Mouse (Mus musculus) hindbrain, postnatal 0 days (tissue): ENCODE measurements at regions not wholly inside any gene's neighbourhood (a gene's known extent, or its start where the extent isn't known, plus 50 kb on each side); places are given as distances from the start of the nearest gene placed in this dataset.

Experiments
- ATAC-seq: fragments of 200-750 bp; cut with Nextera tagmentation; 2 replicates; pipeline ENCODE4 v1.8.0; 2017; ENCODE audit warnings: mild to moderate bottlenecking, moderate TSS enrichment, moderate library complexity
- DNase-seq: peaks from one replicate; pipeline ENCODE4 v3.0.0-alpha.2; 2015; ENCODE audit warnings: low spot score
- H3K27ac ChIP-seq: fragments of 300-500 bp; sonication (generic); 2 replicates; pipeline ENCODE4 v1.5.1; 2014; ENCODE audit warnings: mild to moderate bottlenecking
- H3K27me3 ChIP-seq: fragments of 300-500 bp; sonication (generic); 2 replicates; pipeline ENCODE4 v1.6.1; 2014; ENCODE audit warnings: low read length, mixed read lengths; ENCODE audit not compliant: insufficient read depth
- H3K36me3 ChIP-seq: fragments of 300-500 bp; sonication (generic); 2 replicates; pipeline ENCODE4 v1.6.1; 2014; ENCODE audit warnings: low read length, mixed read lengths; ENCODE audit not compliant: insufficient read depth
- H3K4me1 ChIP-seq: fragments of 300-500 bp; sonication (generic); 2 replicates; pipeline ENCODE4 v1.6.1; 2014; ENCODE audit warnings: antibody characterized with exemption, low read length, mixed read lengths; ENCODE audit not compliant: insufficient read depth
- H3K4me2 ChIP-seq: fragments of 300-500 bp; sonication (generic); 2 replicates; pipeline ENCODE4 v1.6.1; 2014; ENCODE audit warnings: low read depth, mild to moderate bottlenecking, low read length, moderate library complexity, mixed read lengths
- H3K4me3 ChIP-seq: fragments of 300-500 bp; sonication (generic); 2 replicates; pipeline ENCODE4 v1.5.1; 2014; ENCODE audit warnings: low read length
- H3K9ac ChIP-seq: fragments of 300-500 bp; sonication (generic); replicated peaks from 2 replicates; pipeline ENCODE4 v1.6.1; 2014; ENCODE audit warnings: mild to moderate bottlenecking, low read length, moderate library complexity, mixed read lengths
- H3K9me3 ChIP-seq: fragments of 300-500 bp; sonication (generic); 2 replicates; pipeline ENCODE4 v1.6.1; 2016; ENCODE audit warnings: low read length, mixed read lengths
- CTCF ChIP-seq: IDR thresholded peaks from 2 replicates; pipeline ENCODE4 v1.5.1; 2016; ENCODE audit warnings: antibody characterized with exemption, control low read depth, low read depth
- WGBS: fragments of 180-500 bp; shearing (Covaris S2); extraction: QIAGEN DNeasy Blood & Tissue Kit; methylation state at CpG from one replicate; pipeline ENCODE4 v1.1.7; 2014; 5-methylcytosine and 5-hydroxymethylcytosine counted together

DNA sequence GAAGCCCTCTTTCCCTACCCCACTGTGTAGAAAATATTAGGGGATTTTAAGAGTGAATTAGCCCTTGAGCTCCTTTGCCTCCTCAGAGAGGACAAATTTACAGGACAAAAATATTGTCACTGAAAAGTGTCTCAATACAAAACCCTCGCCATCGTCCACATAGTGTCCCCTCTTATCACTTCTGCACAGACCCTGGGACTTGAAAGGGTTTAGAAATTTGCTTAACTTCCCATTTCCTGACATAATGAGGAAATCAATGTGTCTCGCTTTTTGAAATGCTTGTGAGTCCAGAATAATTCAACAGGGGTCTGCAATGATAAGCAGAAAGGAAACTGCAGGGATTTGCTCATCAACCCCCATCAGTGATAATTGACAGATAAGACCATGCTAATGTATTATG is 708.5 kb upstream of the Pfkp start:
- Histone ChIP-seq H3K27me3 (no peaks in the 10 kb centered on the region), H3K27ac (no peak overlapping the region), H3K9ac (no peak overlapping the region), H3K4me1 (no peaks in the 10 kb centered on the region), H3K4me3 (no peak overlapping the region), H3K4me2 (no peak overlapping the region), H3K36me3 (no peaks in the 10 kb centered on the region), H3K9me3 (no peaks in the 10 kb centered on the region)
- DNase-seq (no peak), ATAC-seq (no peak)
- 85% methylated on average over 3 of the region's 3 CpGs for WGBS
- no peak for TF ChIP-seq CTCF

GRCm38 (mm10) chr13:7373559-7373958 is 725.0 kb upstream of the Pfkp start:
- Histone ChIP-seq H3K27ac (no peak overlapping the region), H3K27me3 (no peaks in the 10 kb centered on the region), H3K4me2 (no peak overlapping the region), H3K4me3 (no peak overlapping the region), H3K9ac (no peak overlapping the region), H3K4me1 (no peaks in the 10 kb centered on the region), H3K36me3 (no peaks in the 10 kb centered on the region), H3K9me3 (no peaks in the 10 kb centered on the region)
- ATAC-seq (no peak), DNase-seq (no peak)
- TF ChIP-seq CTCF: no peak
- 38% methylated on average over 8 of the region's 8 CpGs for WGBS

DNA sequence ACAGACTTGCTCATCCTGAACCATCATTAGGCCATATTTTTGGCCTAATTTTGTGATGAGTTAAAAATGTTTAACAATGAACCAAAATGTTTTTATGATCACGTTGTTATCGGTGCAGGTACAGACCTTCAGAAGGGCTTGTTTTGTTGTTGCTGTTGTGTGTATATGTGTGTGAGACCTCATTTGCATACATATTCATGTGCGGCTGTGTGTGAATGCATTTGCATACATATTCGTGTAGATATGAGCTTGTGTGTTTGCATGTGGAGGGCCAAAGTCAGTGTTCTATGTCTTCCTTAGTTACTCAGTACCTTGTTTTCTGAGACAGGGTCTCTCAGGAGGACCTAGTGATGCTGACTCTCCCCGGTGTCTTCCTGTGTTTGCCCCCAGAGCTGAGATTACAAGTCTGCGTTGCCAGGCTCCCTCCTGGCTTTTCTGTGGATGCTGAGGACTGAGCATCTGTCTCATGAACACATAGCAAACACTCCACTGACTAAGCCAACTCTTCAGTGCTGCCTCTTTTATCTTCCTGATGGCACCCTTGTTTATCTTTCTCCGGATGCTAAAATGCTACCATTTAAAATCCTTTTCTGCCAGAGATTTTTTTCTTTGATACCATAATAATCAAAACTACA is 726.5 kb upstream of the Pfkp start:
- H3K9me3 ChIP-seq: no peaks in the 10 kb centered on the region
- no peak overlapping the region for H3K4me2 ChIP-seq
- no peak for ATAC-seq
- no peak overlapping the region for H3K4me3 ChIP-seq
- no peak overlapping the region for H3K27ac ChIP-seq
- H3K4me1 ChIP-seq: no peaks in the 10 kb centered on the region
- H3K9ac ChIP-seq: no peak overlapping the region
- DNase-seq: peak; percentile 35
- 47% methylated on average over 7 of the region's 7 CpGs for WGBS
- TF ChIP-seq CTCF: no peak
- H3K36me3 ChIP-seq: no peaks in the 10 kb centered on the region
- no peaks in the 10 kb centered on the region for H3K27me3 ChIP-seq

- TF ChIP-seq CTCF: no peak
- Histone ChIP-seq H3K9ac (no peak overlapping the region), H3K4me2 (no peak overlapping the region), H3K27ac (no peak overlapping the region), H3K36me3 (no peaks in the 10 kb centered on the region), H3K4me1 (no peaks in the 10 kb centered on the region), H3K27me3 (no peaks in the 10 kb centered on the region), H3K4me3 (no peak overlapping the region), H3K9me3 (no peaks in the 10 kb centered on the region)
- 27% methylated on average over 3 of the region's 3 CpGs for WGBS
- DNase-seq (peak; percentile 20), ATAC-seq (no peak)
Observed at GRCm38 (mm10) chr13:7414342-7415287, 766.0 kb upstream of the Pfkp start.

DNA sequence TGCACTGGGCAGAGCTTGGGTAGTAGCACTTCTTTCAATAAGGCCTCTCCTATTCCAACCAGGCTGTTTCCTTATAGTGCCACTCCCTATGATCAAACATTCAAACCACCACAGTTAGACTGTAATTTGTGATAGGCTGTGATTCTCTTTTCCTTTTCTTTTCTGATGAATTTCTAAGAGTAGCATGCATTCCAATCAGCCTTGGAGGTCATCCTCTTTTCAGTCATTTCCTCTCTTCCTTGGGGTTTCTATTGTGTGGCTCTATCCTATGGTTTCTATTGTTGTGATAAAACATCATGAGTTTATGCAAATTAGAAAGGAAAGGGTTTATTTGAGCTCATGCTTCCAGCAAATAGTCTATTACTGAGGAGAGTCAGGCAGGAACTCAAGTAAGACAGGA is 774.9 kb upstream of the Adarb2 start:
- no peak for DNase-seq
- no peaks in the 10 kb centered on the region for H3K4me1 ChIP-seq
- no peak for ATAC-seq
- no peak for TF ChIP-seq CTCF
- H3K4me2 ChIP-seq: no peak overlapping the region
- H3K4me3 ChIP-seq: no peak overlapping the region
- no peak overlapping the region for H3K9ac ChIP-seq
- H3K27me3 ChIP-seq: no peaks in the 10 kb centered on the region
- H3K9me3 ChIP-seq: no peaks in the 10 kb centered on the region
- H3K36me3 ChIP-seq: no peaks in the 10 kb centered on the region
- H3K27ac ChIP-seq: no peak overlapping the region

DNA sequence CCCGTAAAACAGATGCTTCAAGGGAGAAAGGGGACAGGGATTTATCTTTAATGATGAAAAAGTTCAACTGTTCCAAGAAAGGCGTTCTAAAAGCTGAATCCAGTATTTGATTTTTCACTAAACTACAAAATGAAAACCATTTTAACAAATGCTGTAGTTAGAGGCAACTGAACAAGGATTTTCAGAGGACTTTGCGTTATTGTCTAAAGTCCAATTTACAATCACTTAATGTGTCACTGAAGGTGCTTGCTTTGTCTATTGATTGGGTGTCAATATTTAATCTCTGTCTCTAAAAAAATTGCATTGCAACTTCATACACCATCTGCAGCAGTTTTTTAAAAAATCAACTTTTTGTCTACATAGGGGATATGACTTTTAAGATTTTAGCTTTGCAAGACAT is 773.4 kb upstream of the Adarb2 start:
- Histone ChIP-seq H3K4me1 (no peaks in the 10 kb centered on the region), H3K4me2 (no peak overlapping the region), H3K27ac (no peak overlapping the region), H3K36me3 (no peaks in the 10 kb centered on the region), H3K27me3 (no peaks in the 10 kb centered on the region), H3K4me3 (no peak overlapping the region), H3K9me3 (no peaks in the 10 kb centered on the region), H3K9ac (no peak overlapping the region)
- ATAC-seq (no peak), DNase-seq (no peak)
- no peak for TF ChIP-seq CTCF
- WGBS: 63% methylated on average over 3 of the region's 3 CpGs
